Mouse (Mus musculus) embryonic facial prominence, embryonic 13.5 days (tissue): Measurements from ENCODE around the gene Prl5a1. TPM values are rescaled to one million over a fixed set of nuclear protein-coding genes. Genes with fewer than 3 reads are reported as not detected.

Experiments
- ATAC-seq: fragments of 200-750 bp; cut with Nextera tagmentation; 2 replicates; pipeline ENCODE4 v1.8.0; 2017; ENCODE audit warnings: low read depth; ENCODE audit not compliant: insufficient number of reproducible peaks, insufficient read depth, low FRiP score, low TSS enrichment
- H3K27ac ChIP-seq: fragments of 300-500 bp; sonication (generic); 2 replicates; pipeline ENCODE4 v1.5.1; 2015; ENCODE audit warnings: moderate library complexity, mild to moderate bottlenecking, inconsistent platforms
- H3K27me3 ChIP-seq: fragments of 300-500 bp; sonication (generic); 2 replicates; pipeline ENCODE4 v1.6.1; 2015; ENCODE audit warnings: mild to moderate bottlenecking, inconsistent platforms
- H3K36me3 ChIP-seq: fragments of 300-500 bp; sonication (generic); 2 replicates; pipeline ENCODE4 v1.6.1; 2015; ENCODE audit warnings: mild to moderate bottlenecking, inconsistent platforms
- H3K4me1 ChIP-seq: fragments of 300-500 bp; sonication (generic); 2 replicates; pipeline ENCODE4 v1.6.1; 2015; ENCODE audit warnings: inconsistent platforms
- H3K4me2 ChIP-seq: fragments of 300-500 bp; sonication (generic); 2 replicates; pipeline ENCODE4 v1.6.1; 2015; ENCODE audit warnings: moderate library complexity, mild to moderate bottlenecking, inconsistent platforms
- H3K4me3 ChIP-seq: fragments of 300-500 bp; sonication (generic); 2 replicates; pipeline ENCODE4 v1.5.1; 2015; ENCODE audit warnings: mild to moderate bottlenecking, inconsistent platforms
- H3K9ac ChIP-seq: fragments of 300-500 bp; sonication (generic); 2 replicates; pipeline ENCODE4 v1.6.1; 2015; ENCODE audit warnings: mild to moderate bottlenecking, inconsistent platforms
- H3K9me3 ChIP-seq: fragments of 300-500 bp; sonication (generic); 2 replicates; pipeline ENCODE4 v1.6.1; 2016; ENCODE audit warnings: inconsistent platforms
- WGBS: fragments of 180-500 bp; shearing (Covaris S2); methylation state at CpG from one replicate; pipeline ENCODE4 v1.1.7; 2015; ENCODE audit warnings: mixed read lengths; 5-methylcytosine and 5-hydroxymethylcytosine counted together
- polyA plus RNA-seq: library from polyadenylated mRNA; unstranded; fragments of >200 nt; fragmentation: Nextera tagmentation; extraction: Ambion mirVana; gene quantifications from 2 replicates; pipeline ENCODE4 v1.2.1, GENCODE M21; 2015

The Prl5a1 gene
- polyA plus RNA-seq: not detected in 2 replicates

GRCm38 (mm10) chr13:28142184-28142583, at the start of gene Prl5a1:
Gene Prl5a1 (plus strand): TSS chr13:28142484.
- no peak for ATAC-seq
- Histone ChIP-seq H3K4me1 (no peaks in the 10 kb centered on the region), H3K4me3 (no peak within 1 kb of the TSS), H3K27ac (no peak within 1 kb of the TSS), H3K4me2 (no peak within 1 kb of the TSS), H3K9me3 (no peaks in the 10 kb centered on the region), H3K36me3 (no peaks in the 10 kb centered on the region), H3K9ac (no peak within 1 kb of the TSS), H3K27me3 (no peaks in the 10 kb centered on the region)
- 86% methylated on average over 6 of the region's 6 CpGs for WGBS

- H3K36me3 ChIP-seq: no peaks in the 10 kb centered on the region
Measured at GRCm38 (mm10) chr13:28096161-28096560, 46.1 kb upstream of the Prl5a1 start.

GRCm38 (mm10) chr13:28108536-28108935, 33.7 kb upstream of the Prl5a1 start:
- Histone ChIP-seq H3K27me3 (no peaks in the 10 kb centered on the region), H3K36me3 (no peaks in the 10 kb centered on the region), H3K4me2 (no peak overlapping the region), H3K4me1 (no peaks in the 10 kb centered on the region), H3K9me3 (no peaks in the 10 kb centered on the region), H3K4me3 (no peak overlapping the region), H3K27ac (no peak overlapping the region), H3K9ac (no peak overlapping the region)
- 82% methylated on average over 3 of the region's 3 CpGs for WGBS
- ATAC-seq: no peak

More at GRCm38 (mm10) chr13:28096161-28096560, 46.1 kb upstream of the Prl5a1 start:
- Histone ChIP-seq H3K4me2 (no peak overlapping the region), H3K4me1 (no peaks in the 10 kb centered on the region), H3K27ac (no peak overlapping the region), H3K27me3 (no peaks in the 10 kb centered on the region), H3K4me3 (no peak overlapping the region), H3K9me3 (no peaks in the 10 kb centered on the region), H3K9ac (no peak overlapping the region)
- no peak for ATAC-seq

- Histone ChIP-seq H3K4me1 (no peaks in the 10 kb centered on the region), H3K36me3 (no peaks in the 10 kb centered on the region), H3K9me3 (no peaks in the 10 kb centered on the region), H3K27ac (no peak overlapping the region), H3K4me3 (no peak overlapping the region), H3K27me3 (no peaks in the 10 kb centered on the region), H3K4me2 (no peak overlapping the region), H3K9ac (no peak overlapping the region)
- WGBS: 84% methylated on average over 2 of the region's 2 CpGs
- ATAC-seq: no peak
Measured at GRCm38 (mm10) chr13:28132781-28133180, 9.5 kb upstream of the Prl5a1 start.

- no peak for ATAC-seq
- H3K27ac ChIP-seq: no peak overlapping the region
- no peak overlapping the region for H3K4me3 ChIP-seq
- no peaks in the 10 kb centered on the region for H3K4me1 ChIP-seq
- no peaks in the 10 kb centered on the region for H3K9me3 ChIP-seq
- H3K27me3 ChIP-seq: no peaks in the 10 kb centered on the region
- no peak overlapping the region for H3K9ac ChIP-seq
- H3K36me3 ChIP-seq: no peaks in the 10 kb centered on the region
- no peak overlapping the region for H3K4me2 ChIP-seq
Measured at GRCm38 (mm10) chr13:28135790-28136189, 6.5 kb upstream of the Prl5a1 start.

Other genes starting within 250 kb of the Prl5a1 start
- not detected in 2 replicates for gene Prl4a1, start 126.3 kb upstream of the Prl5a1 start, polyA plus RNA-seq
- 4.9 and 21.0 TPM in 2 replicates for gene Gm11361, start 115.0 kb downstream of the Prl5a1 start, polyA plus RNA-seq